Mouse (Mus musculus): Measurements from ENCODE around the gene Tnnt2. TPM values are rescaled to one million over a fixed set of nuclear protein-coding genes. Genes with fewer than 3 reads are reported as not detected.

The Tnnt2 gene
- polyA plus RNA-seq, 1 experiment from 2014 or later = 37.2 TPM

DNA sequence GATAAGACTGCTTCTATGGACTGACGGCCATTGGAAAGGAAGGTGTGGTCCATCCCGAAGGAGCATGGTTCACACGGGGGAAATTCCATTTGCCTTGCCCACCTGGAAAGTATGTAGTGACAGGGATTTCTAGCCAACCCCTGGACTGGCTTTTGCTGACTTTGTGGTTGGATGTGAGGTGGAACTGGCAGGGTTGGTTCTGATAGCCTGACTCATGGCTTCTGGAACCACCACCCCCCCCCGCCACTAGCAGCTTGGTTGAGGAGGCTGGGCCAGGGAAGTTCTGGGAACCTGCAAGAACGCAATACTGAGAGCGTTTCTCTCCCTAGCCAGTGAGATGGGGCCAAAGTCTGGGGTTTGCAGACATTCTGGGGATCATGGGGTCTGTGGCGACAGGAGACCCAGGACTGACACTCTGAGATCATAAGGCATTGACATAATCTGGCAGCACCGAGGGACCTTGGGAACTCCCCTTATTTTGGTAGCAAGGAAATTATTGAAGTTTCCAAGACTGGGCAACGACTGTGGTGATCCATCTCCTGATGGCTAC lies 27.7 kb downstream of the Tnnt2 start:
- H3K9ac ChIP-seq (replicated peaks; ENCODE audit: low read length) = no peak overlapping the region
- WGBS = 78% methylated on average over 9 of the region's 9 CpGs
- H3K4me1 ChIP-seq (ENCODE audit: insufficient read depth, low read length) = no peaks in the 10 kb centered on the region
- ATAC-seq (ENCODE audit: low FRiP score, low TSS enrichment) = no peak
- no peaks in the 10 kb centered on the region for H3K36me3 ChIP-seq (ENCODE audit: insufficient read depth, low read length)
- H3K27me3 ChIP-seq (ENCODE audit: insufficient read depth, low read length) = no peaks in the 10 kb centered on the region
- H3K9me3 ChIP-seq (ENCODE audit: low read length) = no peaks in the 10 kb centered on the region
- no peak overlapping the region for H3K4me3 ChIP-seq (ENCODE audit: low read length)
- no peak overlapping the region for H3K4me2 ChIP-seq (replicated peaks; ENCODE audit: low read depth, low read length)
- no peak overlapping the region for H3K27ac ChIP-seq (ENCODE audit: low read length)

DNA sequence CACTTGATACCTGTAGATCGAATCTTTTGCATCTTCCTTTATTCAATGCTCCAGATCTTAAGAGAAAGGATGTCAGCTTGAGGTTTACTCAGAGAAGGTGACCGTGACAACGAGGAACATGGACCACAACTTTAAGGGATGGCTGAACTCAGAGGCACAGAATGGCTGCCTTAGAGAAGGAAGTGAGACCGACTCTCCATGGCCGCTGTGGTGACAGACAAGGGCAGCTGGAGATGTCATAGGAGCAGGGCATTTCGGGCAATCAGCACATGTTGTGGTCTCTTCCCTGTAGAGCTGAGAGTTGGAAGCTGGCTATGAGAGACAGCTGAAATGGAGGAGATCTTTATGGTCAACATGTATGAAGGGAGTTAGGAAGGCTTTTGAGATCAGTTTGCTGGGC lies 28.7 kb downstream of the Tnnt2 start:
- H3K4me3 ChIP-seq (ENCODE audit: low read length) = no peak overlapping the region
- no peaks in the 10 kb centered on the region for H3K36me3 ChIP-seq (ENCODE audit: insufficient read depth, low read length)
- no peak overlapping the region for H3K4me2 ChIP-seq (replicated peaks; ENCODE audit: low read depth, low read length)
- H3K4me1 ChIP-seq (ENCODE audit: insufficient read depth, low read length) = no peaks in the 10 kb centered on the region
- 82% methylated on average over 6 of the region's 6 CpGs for WGBS
- H3K9me3 ChIP-seq (ENCODE audit: low read length) = no peaks in the 10 kb centered on the region
- no peaks in the 10 kb centered on the region for H3K27me3 ChIP-seq (ENCODE audit: insufficient read depth, low read length)
- no peak for ATAC-seq (ENCODE audit: low FRiP score, low TSS enrichment)
- no peak overlapping the region for H3K9ac ChIP-seq (replicated peaks; ENCODE audit: low read length)
- H3K27ac ChIP-seq (ENCODE audit: low read length) = no peak overlapping the region

DNA sequence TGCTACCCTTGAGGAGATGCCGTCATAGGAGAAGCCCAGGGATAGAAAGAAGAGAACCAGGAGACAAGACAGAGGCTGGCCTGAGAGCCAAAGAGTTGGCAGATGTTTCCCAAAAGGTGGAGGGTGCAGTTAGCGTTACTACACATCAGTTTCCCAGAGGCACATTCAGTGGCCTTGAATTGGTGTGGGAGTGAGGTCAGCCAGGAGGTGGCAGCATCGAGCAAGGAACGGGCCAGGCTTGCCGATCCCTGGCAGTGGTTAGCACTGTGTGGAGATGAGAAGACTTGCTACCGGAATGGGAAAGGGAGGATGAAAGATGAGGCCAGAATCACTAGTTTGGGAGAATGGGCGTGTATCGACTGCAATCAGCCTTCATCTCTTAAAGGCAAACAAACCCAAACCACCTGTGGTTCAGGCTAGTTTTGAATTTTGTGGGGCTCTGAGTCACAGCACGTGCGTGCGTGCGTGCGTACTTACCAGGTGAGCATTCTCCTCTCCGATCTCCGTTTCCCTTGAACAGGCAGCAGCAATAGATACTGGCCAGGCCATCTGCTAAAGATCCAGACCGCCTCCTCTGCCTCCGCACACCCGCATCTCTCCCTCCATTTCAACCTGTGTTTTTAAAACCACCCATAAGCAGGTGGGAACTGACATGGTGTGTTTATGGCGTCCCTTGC lies 29.5 kb downstream of the Tnnt2 start:
- Histone ChIP-seq H3K4me2 (replicated peaks; ENCODE audit: low read depth, low read length) (no peak overlapping the region), H3K27me3 (ENCODE audit: insufficient read depth, low read length) (no peaks in the 10 kb centered on the region), H3K27ac (ENCODE audit: low read length) (no peak overlapping the region), H3K36me3 (ENCODE audit: insufficient read depth, low read length) (no peaks in the 10 kb centered on the region), H3K9ac (replicated peaks; ENCODE audit: low read length) (no peak overlapping the region), H3K4me1 (ENCODE audit: insufficient read depth, low read length) (no peaks in the 10 kb centered on the region), H3K4me3 (ENCODE audit: low read length) (no peak overlapping the region), H3K9me3 (ENCODE audit: low read length) (no peaks in the 10 kb centered on the region)
- 48% methylated on average over 19 of the region's 19 CpGs for WGBS
- peak; percentile 75 for ATAC-seq (ENCODE audit: low FRiP score, low TSS enrichment)

DNA sequence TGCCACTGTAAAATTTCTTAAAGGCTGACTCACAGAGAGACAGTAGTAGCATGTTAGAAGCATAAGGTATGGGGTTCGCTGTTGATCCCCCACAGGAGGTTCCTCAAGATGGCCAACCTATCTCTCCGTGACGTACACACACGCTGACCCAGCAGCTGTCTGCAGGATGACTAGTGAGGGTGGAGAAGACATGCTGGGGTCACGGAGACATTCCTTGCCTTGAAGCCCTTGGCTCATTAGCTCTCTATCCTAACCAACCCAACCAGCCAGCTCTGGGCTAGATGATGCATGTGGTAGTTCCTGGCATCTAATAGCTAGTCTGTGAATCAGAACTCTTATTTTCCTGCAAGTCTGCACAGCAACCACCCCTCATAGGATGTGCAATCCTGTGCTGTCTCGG lies 32.4 kb downstream of the Tnnt2 start:
- no peaks in the 10 kb centered on the region for H3K36me3 ChIP-seq (ENCODE audit: insufficient read depth, low read length)
- H3K4me2 ChIP-seq (replicated peaks; ENCODE audit: low read depth, low read length) = no peak overlapping the region
- no peak for ATAC-seq (ENCODE audit: low FRiP score, low TSS enrichment)
- no peaks in the 10 kb centered on the region for H3K27me3 ChIP-seq (ENCODE audit: insufficient read depth, low read length)
- H3K4me1 ChIP-seq (ENCODE audit: insufficient read depth, low read length) = no peaks in the 10 kb centered on the region
- H3K4me3 ChIP-seq (ENCODE audit: low read length) = no peak overlapping the region
- WGBS = 87% methylated on average over 6 of the region's 6 CpGs
- H3K9me3 ChIP-seq (ENCODE audit: low read length) = no peaks in the 10 kb centered on the region
- H3K27ac ChIP-seq (ENCODE audit: low read length) = no peak overlapping the region
- no peak overlapping the region for H3K9ac ChIP-seq (replicated peaks; ENCODE audit: low read length)

DNA sequence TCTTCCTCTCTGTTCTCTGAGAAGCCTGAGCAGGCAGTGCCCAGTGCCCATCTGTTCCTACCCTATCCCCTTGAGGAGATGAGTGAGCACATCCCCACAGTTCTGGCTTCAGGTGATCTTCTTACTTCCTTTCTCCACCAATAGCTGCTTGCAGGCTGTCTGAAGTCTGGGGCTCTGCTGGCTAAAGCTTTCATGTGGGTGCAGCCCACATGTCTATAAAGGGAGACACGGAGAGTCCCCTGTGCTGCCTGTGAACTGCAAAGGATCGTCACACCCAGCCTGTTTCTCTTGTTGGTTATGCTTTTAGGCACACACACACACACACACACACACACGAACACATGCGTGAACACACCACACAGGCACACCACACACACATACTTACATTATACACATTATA lies 36.8 kb downstream of the Tnnt2 start:
- Histone ChIP-seq H3K4me1 (ENCODE audit: insufficient read depth, low read length) (no peaks in the 10 kb centered on the region), H3K36me3 (ENCODE audit: insufficient read depth, low read length) (no peaks in the 10 kb centered on the region), H3K4me2 (replicated peaks; ENCODE audit: low read depth, low read length) (no peak overlapping the region), H3K9me3 (ENCODE audit: low read length) (no peaks in the 10 kb centered on the region), H3K9ac (replicated peaks; ENCODE audit: low read length) (no peak overlapping the region), H3K27ac (ENCODE audit: low read length) (no peak overlapping the region), H3K4me3 (ENCODE audit: low read length) (no peak overlapping the region), H3K27me3 (ENCODE audit: insufficient read depth, low read length) (no peaks in the 10 kb centered on the region)
- no peak for ATAC-seq (ENCODE audit: low FRiP score, low TSS enrichment)
- WGBS = 81% methylated on average over 4 of the region's 4 CpGs

DNA sequence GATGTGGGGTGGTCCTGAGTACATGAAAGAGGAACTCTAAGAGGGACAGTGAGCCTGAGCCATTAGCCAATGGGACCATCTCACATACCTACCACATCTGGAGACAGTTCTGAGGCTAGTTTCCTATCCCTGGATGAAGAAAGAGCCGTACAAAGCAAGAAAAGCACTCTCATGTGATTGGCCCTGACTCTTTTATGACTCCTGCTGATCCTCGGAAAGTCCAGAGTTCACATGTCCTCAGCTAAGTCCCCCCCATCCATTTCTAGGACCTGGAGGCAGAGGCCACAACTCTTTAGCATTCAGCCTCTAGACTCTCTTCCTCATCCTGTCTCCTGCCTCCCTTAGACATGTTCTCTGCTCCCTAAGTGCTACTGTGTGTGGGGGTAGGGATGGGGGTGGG lies 41.1 kb downstream of the Tnnt2 start:
- WGBS = 74% methylated on average over 2 of the region's 2 CpGs
- no peak overlapping the region for H3K9ac ChIP-seq (replicated peaks; ENCODE audit: low read length)
- H3K27me3 ChIP-seq (ENCODE audit: insufficient read depth, low read length) = no peaks in the 10 kb centered on the region
- H3K4me1 ChIP-seq (ENCODE audit: insufficient read depth, low read length) = no peaks in the 10 kb centered on the region
- H3K4me2 ChIP-seq (replicated peaks; ENCODE audit: low read depth, low read length) = no peak overlapping the region
- H3K27ac ChIP-seq (ENCODE audit: low read length) = no peak overlapping the region
- no peaks in the 10 kb centered on the region for H3K9me3 ChIP-seq (ENCODE audit: low read length)
- H3K36me3 ChIP-seq (ENCODE audit: insufficient read depth, low read length) = no peaks in the 10 kb centered on the region
- no peak for ATAC-seq (ENCODE audit: low FRiP score, low TSS enrichment)
- H3K4me3 ChIP-seq (ENCODE audit: low read length) = no peak overlapping the region

DNA sequence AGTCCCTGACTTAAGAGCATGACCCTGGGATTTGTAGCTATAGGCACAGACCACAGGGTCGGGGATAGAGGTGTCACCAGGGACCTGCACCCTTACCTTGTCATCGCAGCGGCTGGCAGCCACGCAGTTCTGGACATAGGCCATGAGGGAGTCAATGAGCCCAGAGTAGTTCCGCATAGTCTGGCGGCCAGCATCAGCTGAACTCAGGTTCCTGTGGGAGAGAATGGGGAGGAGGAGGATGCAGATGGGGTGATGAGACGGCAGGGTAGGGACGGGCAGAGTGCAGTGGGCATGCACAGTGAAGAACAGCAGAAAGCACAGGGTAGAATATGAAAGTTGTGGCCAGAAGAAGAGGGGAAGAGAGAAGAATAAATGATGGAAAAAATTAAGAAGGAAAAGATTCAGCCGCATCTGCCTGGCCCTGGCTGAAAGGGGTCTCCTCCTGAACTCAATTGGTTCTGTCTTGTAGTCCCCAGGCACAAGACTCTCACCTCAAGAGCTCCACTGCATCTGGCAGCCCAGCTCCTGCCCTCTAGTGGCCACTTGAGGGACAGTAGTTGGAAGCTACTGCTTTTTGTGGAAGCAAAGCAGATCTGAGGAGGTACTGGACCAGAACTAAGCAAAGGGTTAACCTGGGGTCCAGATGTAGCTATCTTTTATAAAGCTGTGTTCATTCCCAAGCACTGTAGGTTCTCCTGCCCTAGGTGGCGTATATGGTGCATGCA lies 46.4 kb downstream of the Tnnt2 start:
- no peak overlapping the region for H3K4me3 ChIP-seq (ENCODE audit: low read length)
- 73% methylated on average over 10 of the region's 10 CpGs for WGBS
- no peaks in the 10 kb centered on the region for H3K4me1 ChIP-seq (ENCODE audit: insufficient read depth, low read length)
- ATAC-seq (ENCODE audit: low FRiP score, low TSS enrichment) = peak; percentile 69; the same call in 1 of the 2 replicates
- H3K27me3 ChIP-seq (ENCODE audit: insufficient read depth, low read length) = no peaks in the 10 kb centered on the region
- H3K36me3 ChIP-seq (ENCODE audit: insufficient read depth, low read length) = no peaks in the 10 kb centered on the region
- no peaks in the 10 kb centered on the region for H3K9me3 ChIP-seq (ENCODE audit: low read length)
- no peak overlapping the region for H3K9ac ChIP-seq (replicated peaks; ENCODE audit: low read length)
- no peak overlapping the region for H3K27ac ChIP-seq (ENCODE audit: low read length)
- no peak overlapping the region for H3K4me2 ChIP-seq (replicated peaks; ENCODE audit: low read depth, low read length)

DNA sequence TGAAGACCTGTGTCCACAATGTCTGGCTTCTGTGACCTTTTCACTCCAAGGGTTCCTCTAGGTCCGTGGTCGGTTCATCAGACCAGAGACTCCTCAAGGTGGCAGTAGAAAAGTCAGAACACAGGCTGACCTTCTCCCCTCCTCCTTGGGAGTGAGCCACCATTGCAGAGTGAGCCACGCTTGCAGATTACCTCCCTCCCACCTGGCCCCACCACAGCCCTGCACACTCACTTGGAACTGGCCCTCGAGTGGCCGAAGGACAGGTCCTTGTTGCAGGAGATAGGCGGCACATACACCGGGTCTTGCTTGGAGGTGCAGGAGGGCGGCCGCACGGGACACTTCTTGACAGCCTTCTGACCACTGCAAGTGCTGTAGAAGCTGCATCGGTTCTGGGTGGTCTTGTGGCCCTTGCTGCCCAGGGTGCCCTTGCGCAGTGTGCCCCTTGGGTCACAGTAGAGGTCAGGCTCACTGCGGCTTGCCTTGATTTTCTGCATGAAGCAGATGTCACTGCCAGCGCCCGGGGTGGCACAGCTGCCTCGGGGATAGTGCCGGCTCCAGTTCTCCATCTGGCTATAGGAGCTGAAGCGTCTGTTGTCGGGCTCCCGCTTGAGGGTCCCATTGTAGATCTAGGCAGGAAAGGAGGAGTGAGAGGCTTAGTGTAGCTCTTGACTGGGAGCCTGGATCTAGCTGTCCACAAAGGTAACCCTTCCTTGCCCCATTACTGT lies 53.5 kb downstream of the Tnnt2 start:
- H3K27ac ChIP-seq (ENCODE audit: low read length) = no peak overlapping the region
- no peaks in the 10 kb centered on the region for H3K27me3 ChIP-seq (ENCODE audit: insufficient read depth, low read length)
- H3K9ac ChIP-seq (replicated peaks; ENCODE audit: low read length) = no peak overlapping the region
- WGBS = 77% methylated on average over 20 of the region's 20 CpGs
- no peak overlapping the region for H3K4me2 ChIP-seq (replicated peaks; ENCODE audit: low read depth, low read length)
- H3K36me3 ChIP-seq (ENCODE audit: insufficient read depth, low read length) = no peaks in the 10 kb centered on the region
- no peaks in the 10 kb centered on the region for H3K9me3 ChIP-seq (ENCODE audit: low read length)
- H3K4me1 ChIP-seq (ENCODE audit: insufficient read depth, low read length) = no peaks in the 10 kb centered on the region
- H3K4me3 ChIP-seq (ENCODE audit: low read length) = no peak overlapping the region
- no peak for ATAC-seq (ENCODE audit: low FRiP score, low TSS enrichment)

DNA sequence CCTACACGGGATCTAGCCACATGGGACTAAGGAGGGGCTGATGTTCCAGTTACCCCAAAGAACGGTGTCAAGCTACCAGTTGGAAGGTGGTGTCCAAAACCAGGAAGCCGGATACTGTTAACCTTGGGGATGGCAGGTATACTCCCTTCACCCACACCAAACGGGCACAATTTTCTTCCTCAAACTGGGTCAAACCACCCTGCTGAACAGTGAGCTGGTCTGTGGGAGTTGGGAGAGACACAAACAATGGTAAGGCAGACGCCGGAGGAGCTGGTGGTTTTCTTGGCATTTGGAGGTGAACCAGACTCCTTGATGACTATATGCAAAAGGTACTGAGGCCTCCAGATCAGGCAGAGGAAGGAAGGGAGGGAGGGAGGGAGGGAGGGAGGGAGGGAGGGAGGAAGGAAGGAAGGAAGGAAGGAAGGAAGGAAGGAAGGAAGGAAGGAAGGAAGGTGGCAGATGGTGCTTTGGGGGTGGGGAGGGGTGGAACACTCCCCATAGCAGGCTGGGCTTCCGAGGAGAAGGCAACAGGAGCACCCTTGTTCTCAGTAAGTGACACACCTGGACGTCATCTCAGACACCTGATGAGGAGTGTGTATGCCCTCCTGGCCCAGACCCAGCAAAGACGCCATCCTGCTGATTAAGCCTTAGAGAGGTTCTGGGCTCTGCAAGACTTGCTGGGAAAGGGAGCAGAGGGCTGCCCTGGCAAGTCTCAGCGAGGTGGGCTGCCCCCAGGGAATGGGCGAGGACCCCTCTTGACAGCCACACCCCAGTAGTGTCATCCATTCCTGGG lies 55.5 kb downstream of the Tnnt2 start:
- WGBS = 70% methylated on average over 11 of the region's 11 CpGs
- H3K27ac ChIP-seq (ENCODE audit: low read length) = no peak overlapping the region
- no peaks in the 10 kb centered on the region for H3K27me3 ChIP-seq (ENCODE audit: insufficient read depth, low read length)
- no peak overlapping the region for H3K4me3 ChIP-seq (ENCODE audit: low read length)
- ATAC-seq (ENCODE audit: low FRiP score, low TSS enrichment) = no peak
- H3K4me1 ChIP-seq (ENCODE audit: insufficient read depth, low read length) = no peaks in the 10 kb centered on the region
- H3K36me3 ChIP-seq (ENCODE audit: insufficient read depth, low read length) = no peaks in the 10 kb centered on the region
- H3K4me2 ChIP-seq (replicated peaks; ENCODE audit: low read depth, low read length) = no peak overlapping the region
- no peak overlapping the region for H3K9ac ChIP-seq (replicated peaks; ENCODE audit: low read length)
- no peaks in the 10 kb centered on the region for H3K9me3 ChIP-seq (ENCODE audit: low read length)

All from kidney, embryonic 16.5 days (tissue).